Mouse (Mus musculus) thymus, adult 2 months (tissue): Measurements from ENCODE around the gene Slc16a8. TPM values are rescaled to one million over a fixed set of nuclear protein-coding genes. Genes with fewer than 3 reads are reported as not detected.

ENCODE experiments used
- DNase-seq: peaks from one replicate; pipeline ENCODE4 v3.0.0; 2021
- H3K27ac ChIP-seq: fragments of 200-500 bp; 2 replicates; pipeline ENCODE4 v1.5.1; 2012; ENCODE audit warnings: low read length, control low read depth; ENCODE audit not compliant: control insufficient read depth, insufficient read depth
- H3K27me3 ChIP-seq: fragments of 200-500 bp; 2 replicates; pipeline ENCODE4 v1.6.1; 2012; ENCODE audit warnings: mild to moderate bottlenecking, low read length, moderate library complexity, mixed read lengths; ENCODE audit not compliant: control insufficient read depth, insufficient read depth
- H3K36me3 ChIP-seq: fragments of 200-500 bp; 2 replicates; pipeline ENCODE4 v1.6.1; 2012; ENCODE audit warnings: mild to moderate bottlenecking, low read length, moderate library complexity; ENCODE audit not compliant: control insufficient read depth, insufficient read depth
- H3K4me1 ChIP-seq: fragments of 200-500 bp; replicated peaks from 2 replicates; pipeline ENCODE4 v1.6.1; 2012; ENCODE audit warnings: low read length; ENCODE audit not compliant: control insufficient read depth, insufficient read depth
- H3K4me3 ChIP-seq: fragments of 200-500 bp; 2 replicates; pipeline ENCODE4 v1.5.1; 2012; ENCODE audit warnings: mild to moderate bottlenecking, low read length, control low read depth, moderate library complexity; ENCODE audit not compliant: control insufficient read depth, insufficient read depth
- CTCF ChIP-seq: fragments of 200-500 bp; IDR thresholded peaks from 2 replicates; pipeline ENCODE4 v1.5.1; 2012; ENCODE audit warnings: mild to moderate bottlenecking, control low read depth, low read length, moderate library complexity, borderline replicate concordance; ENCODE audit not compliant: control insufficient read depth, poor library complexity, insufficient read depth; ENCODE audit errors: extremely low read depth
- POLR2A ChIP-seq: fragments of 200-500 bp; IDR thresholded peaks from 2 replicates; pipeline ENCODE4 v1.6.1; 2012; ENCODE audit warnings: mild to moderate bottlenecking, low read length, control low read depth, moderate library complexity; ENCODE audit not compliant: control insufficient read depth, poor library complexity, insufficient read depth; ENCODE audit errors: extremely low read depth
- WGBS: fragments of 180-500 bp; shearing (Covaris S2); methylation state at CpG from one replicate; pipeline ENCODE4 v1.1.7; 2018; 5-methylcytosine and 5-hydroxymethylcytosine counted together
- polyA plus RNA-seq: library from polyadenylated mRNA; depleted of rRNA; stranded (reverse); fragments of >200 nt; gene quantifications from 2 replicates; pipeline ENCODE4 v1.2.3, GENCODE M21; 2012

Gene Slc16a8
- polyA plus RNA-seq, 1 experiment: 0.15 TPM

- Histone ChIP-seq H3K4me1 (no peaks in the 10 kb centered on the region), H3K27ac (no peak overlapping the region), H3K4me3 (no peak overlapping the region), H3K27me3 (no peaks in the 10 kb centered on the region), H3K36me3 (0 out of 2 replicates have a peak, but pooled peaks cover 3% of the 10 kb centered on the region)
- WGBS: 91% methylated on average over 3 of the region's 3 CpGs
- no peak for TF ChIP-seq CTCF
- no peak for TF ChIP-seq POLR2A
- DNase-seq: no peak
These were observed 33.8 kb upstream of the Slc16a8 start for GRCm38 (mm10) chr15:79288387-79288786.

GRCm38 (mm10) chr15:79287091-79287490 lies 32.5 kb upstream of the Slc16a8 start:
- 97% methylated on average over 7 of the region's 7 CpGs for WGBS
- Histone ChIP-seq H3K27me3 (no peaks in the 10 kb centered on the region), H3K4me3 (no peak overlapping the region), H3K36me3 (0 out of 2 replicates have a peak, but pooled peaks cover 3% of the 10 kb centered on the region), H3K27ac (no peak overlapping the region), H3K4me1 (no peaks in the 10 kb centered on the region)
- DNase-seq: no peak
- TF ChIP-seq CTCF (no peak), POLR2A (no peak)

- Histone ChIP-seq H3K27me3 (no peaks in the 10 kb centered on the region), H3K36me3 (0 out of 2 replicates have a peak, but pooled peaks cover 3% of the 10 kb centered on the region), H3K4me1 (peaks cover 6% of the 10 kb centered on the region), H3K27ac (no peak overlapping the region), H3K4me3 (no peak overlapping the region)
- TF ChIP-seq CTCF (no peak), POLR2A (no peak)
- DNase-seq: no peak
- WGBS: 96% methylated on average over 7 of the region's 7 CpGs
These were observed 31.6 kb upstream of the Slc16a8 start for GRCm38 (mm10) chr15:79286141-79286540.

- Histone ChIP-seq H3K4me1 (peaks cover 12% of the 10 kb centered on the region), H3K27me3 (no peaks in the 10 kb centered on the region), H3K4me3 (no peak within 1 kb of the TSS), H3K36me3 (0 out of 2 replicates have a peak, but pooled peaks cover 3% of the 10 kb centered on the region), H3K27ac (no peak within 1 kb of the TSS)
- DNase-seq: no peak
- WGBS: 90% methylated on average over 10 of the region's 10 CpGs
- TF ChIP-seq CTCF: no peak
- TF ChIP-seq POLR2A: no peak
These were observed 30.8 kb upstream of the Slc16a8 start, which contains the start of gene Baiap2l2 for GRCm38 (mm10) chr15:79285399-79285798. TSS of gene Baiap2l2 (minus strand) at chr15:79285537.

- TF ChIP-seq CTCF: no peak
- TF ChIP-seq POLR2A: no peak
- no peak for DNase-seq
- H3K4me1 ChIP-seq: peaks cover 12% of the 10 kb centered on the region
- no peaks in the 10 kb centered on the region for H3K27me3 ChIP-seq
- H3K4me3 ChIP-seq: no peak overlapping the region
- no peak overlapping the region for H3K27ac ChIP-seq
- WGBS: 96% methylated on average over 4 of the region's 4 CpGs
- 0 out of 2 replicates have a peak, but pooled peaks cover 3% of the 10 kb centered on the region for H3K36me3 ChIP-seq
These were observed 28.8 kb upstream of the Slc16a8 start for GRCm38 (mm10) chr15:79283371-79283770.

- Histone ChIP-seq H3K27ac (no peak overlapping the region), H3K27me3 (no peaks in the 10 kb centered on the region), H3K4me3 (no peak overlapping the region), H3K4me1 (peaks cover 12% of the 10 kb centered on the region), H3K36me3 (0 out of 2 replicates have a peak, but pooled peaks cover 3% of the 10 kb centered on the region)
- DNase-seq: no peak
- TF ChIP-seq CTCF: no peak
- WGBS: 97% methylated on average over 5 of the region's 5 CpGs
These were observed 27.9 kb upstream of the Slc16a8 start for GRCm38 (mm10) chr15:79282434-79282833.

- no peak overlapping the region for H3K27ac ChIP-seq
- H3K4me1 ChIP-seq: peaks cover 12% of the 10 kb centered on the region
- WGBS: 79% methylated on average over 1 of the region's 1 CpGs
- TF ChIP-seq CTCF (no peak), POLR2A (no peak)
- 0 out of 2 replicates have a peak, but pooled peaks cover 1% of the 10 kb centered on the region for H3K36me3 ChIP-seq
- peak; percentile 68 for DNase-seq
- no peak overlapping the region for H3K4me3 ChIP-seq
- H3K27me3 ChIP-seq: no peaks in the 10 kb centered on the region
These were observed 26.8 kb upstream of the Slc16a8 start for GRCm38 (mm10) chr15:79281389-79281788.
